In genomic region chr10:93919227-93919626, GRCm38 (mm10) we compare ENCODE assay signal across 9 mouse cellular contexts. TPM values are rescaled to one million over a fixed set of nuclear protein-coding genes. Genes with fewer than 3 reads are reported as not detected.
DNase-seq lines count a peak whose midpoint lies in the region; ATAC-seq lines count a peak whose summit lies in the region.
"Had no signal": no experiment of that assay in that cellular context is flagged by ENCODE, and none has a peak within 500 bp of the region (broad histone marks: within the 10 kb centered on the region; RNA-seq: fewer than 3 reads in every experiment).

No protein-coding gene starts in this region.

- DNase-seq in forebrain, embryonic 14.5 days (ENCODE audit: low spot score): peak; percentile 73
- no peak for DNase-seq in forebrain, embryonic 10.5 days (ENCODE audit: extremely low spot score, low spot score)
- peak; percentile 50 for DNase-seq in MN1 (ENCODE audit: low spot score)
- peak; percentile 57 for DNase-seq in gastrocnemius, adult 18-20 months (ENCODE audit: low spot score)
- peak; percentile 27 for DNase-seq in kidney, adult 11 months
- DNase-seq in embryo, embryonic 9.5 days (ENCODE audit: extremely low spot score): no peak

- no peak overlapping the region for H3K9ac ChIP-seq in forebrain, embryonic 14.5 days (ENCODE audit: low read length)
- H3K9ac ChIP-seq in lung, embryonic 15.5 days: no peak overlapping the region
- H3K9ac ChIP-seq: limb, embryonic 13.5 days had no signal

- 75% methylated on average over 13 of the region's 13 CpGs for WGBS in forebrain, embryonic 14.5 days
- 88% methylated on average over 13 of the region's 13 CpGs for WGBS in forebrain, embryonic 10.5 days
- 37% methylated on average over 13 of the region's 13 CpGs for WGBS in lung, embryonic 15.5 days

- H3K27ac ChIP-seq in forebrain, embryonic 14.5 days (ENCODE audit: low read depth, low read length): no peak overlapping the region
- no peak overlapping the region for H3K27ac ChIP-seq in forebrain, embryonic 10.5 days
- peak overlapping the region; percentile 85 for H3K27ac ChIP-seq in lung, embryonic 15.5 days
- H3K27ac ChIP-seq: limb, embryonic 13.5 days had no signal

- peak; percentile 29; the same call in 1 of the 2 replicates for ATAC-seq in forebrain, embryonic 14.5 days
- 0 out of 2 replicates have a peak, but pooled peaks have one; percentile 27 for ATAC-seq in lung, embryonic 15.5 days (ENCODE audit: borderline replicate concordance, extremely low read depth, low FRiP score, low TSS enrichment)
- ATAC-seq in erythroid progenitor cell, adult 5-6 weeks (replicated peaks; ENCODE audit: low FRiP score, poor library complexity, severe bottlenecking): no peak

- H3K4me1 ChIP-seq in forebrain, embryonic 14.5 days (ENCODE audit: control insufficient read depth, insufficient read depth, low read length): peaks cover 9% of the 10 kb centered on the region
- H3K4me1 ChIP-seq in forebrain, embryonic 10.5 days: peaks cover 16% of the 10 kb centered on the region
- peaks cover 15% of the 10 kb centered on the region for H3K4me1 ChIP-seq in lung, embryonic 15.5 days

- H3K4me2 ChIP-seq in forebrain, embryonic 14.5 days (ENCODE audit: low read length): no peak overlapping the region
- H3K4me2 ChIP-seq in lung, embryonic 15.5 days: peak overlapping the region; percentile 39
- H3K4me2 ChIP-seq: limb, embryonic 13.5 days had no signal

- no peaks in the 10 kb centered on the region for H3K36me3 ChIP-seq in forebrain, embryonic 14.5 days (ENCODE audit: control insufficient read depth, insufficient read depth, low read length)
- H3K36me3 ChIP-seq in forebrain, embryonic 10.5 days (replicated peaks): no peaks in the 10 kb centered on the region
- no peaks in the 10 kb centered on the region for H3K36me3 ChIP-seq in lung, embryonic 15.5 days
- H3K36me3 ChIP-seq: limb, embryonic 13.5 days had no signal

- H3K4me3 ChIP-seq in forebrain, embryonic 14.5 days (ENCODE audit: low read depth, low read length): no peak overlapping the region
- H3K4me3 ChIP-seq in forebrain, embryonic 10.5 days: no peak overlapping the region
- no peak overlapping the region for H3K4me3 ChIP-seq in lung, embryonic 15.5 days
- H3K4me3 ChIP-seq: limb, embryonic 13.5 days had no signal

- no peaks in the 10 kb centered on the region for H3K27me3 ChIP-seq in forebrain, embryonic 14.5 days (replicated peaks; ENCODE audit: control insufficient read depth, insufficient read depth, low read length)
- H3K27me3 ChIP-seq in forebrain, embryonic 10.5 days (ENCODE audit: poor library complexity, severe bottlenecking): peaks cover 12% of the 10 kb centered on the region; the same call in 1 of the 2 replicates
- H3K27me3 ChIP-seq in lung, embryonic 15.5 days: no peaks in the 10 kb centered on the region

- no peaks in the 10 kb centered on the region for H3K9me3 ChIP-seq in forebrain, embryonic 14.5 days (replicated peaks; ENCODE audit: control insufficient read depth, low read length)
- no peaks in the 10 kb centered on the region for H3K9me3 ChIP-seq in forebrain, embryonic 10.5 days
- no peaks in the 10 kb centered on the region for H3K9me3 ChIP-seq in lung, embryonic 15.5 days
- H3K9me3 ChIP-seq: limb, embryonic 13.5 days had no signal

RNA-seq across cellular contexts. Expression of gene Metap2, which starts 22.3 kb away (rescaled TPM):
- polyA plus RNA-seq in forebrain, embryonic 14.5 days (2014; fragmentation: Nextera tagmentation; extraction: Ambion mirVana): 157 and 162 TPM in 2 replicates
- 235 and 247 TPM in 2 replicates for polyA plus RNA-seq in forebrain, embryonic 10.5 days (2016; fragmentation: Nextera tagmentation; extraction: Ambion mirVana)
- total RNA-seq in gastrocnemius, adult 18-20 months (2021): 100 to 1,000 TPM; 162 to 177 TPM
- polyA plus RNA-seq in lung, embryonic 15.5 days (2015; fragmentation: Nextera tagmentation; extraction: Ambion mirVana): 172 and 180 TPM in 2 replicates
- total RNA-seq in erythroid progenitor cell, adult 5-6 weeks (2015; ENCODE audit: low replicate concordance): 1,957 and 2,402 TPM in 2 replicates
- 2,822 and 3,110 TPM in 2 replicates for total RNA-seq in erythroid progenitor cell, adult 5-6 weeks (2017; ENCODE audit: low replicate concordance)

Comparison
In these comparisons a context has a peak if more than half of its experiments do, and no peak if none do; other contexts are left out.
1. DNase-seq: peak in forebrain, embryonic 14.5 days (single experiment), MN1 (single experiment), gastrocnemius, adult 18-20 months (single experiment) and kidney, adult 11 months (single experiment); none in forebrain, embryonic 10.5 days (single experiment) and embryo, embryonic 9.5 days (single experiment).